Mouse (Mus musculus): ENCODE measurements around the gene Rpl12. TPM values are rescaled to one million over a fixed set of nuclear protein-coding genes. Genes with fewer than 3 reads are reported as not detected.

Rpl12 gene
- total RNA-seq, 1 experiment = 2,117 TPM

DNA sequence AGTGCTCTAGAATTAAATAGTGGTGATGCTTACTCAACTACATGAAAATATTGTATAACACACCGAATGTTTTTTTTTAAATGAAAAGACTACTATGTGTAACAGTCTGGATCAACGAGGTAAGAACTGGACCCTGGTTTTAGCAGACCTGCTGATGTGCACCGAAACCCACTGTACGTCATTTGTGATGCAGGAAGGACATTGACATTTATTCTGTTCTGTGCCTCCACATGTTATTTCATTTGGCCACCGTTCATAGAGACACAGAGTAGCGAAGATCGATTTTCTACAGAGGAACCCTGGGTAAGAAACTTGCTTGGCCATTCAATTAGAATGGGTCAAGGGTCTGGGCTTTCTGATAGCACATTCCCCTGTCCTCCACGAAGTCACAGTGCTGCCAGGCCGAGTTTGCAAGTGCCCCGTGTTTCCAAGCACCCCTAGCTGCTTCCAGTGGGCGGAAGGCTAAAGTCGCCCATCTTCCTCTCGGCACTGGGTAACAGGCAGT, 4.9 kb downstream of the Rpl12 start:
- Histone ChIP-seq H3K4me3 (ENCODE audit: insufficient read depth in 1 of 2, low read depth in 1 of 2, low read length in 2 of 2, poor library complexity in 1 of 2, severe bottlenecking in 1 of 2) (peak overlapping the region; percentile 73 to 75), H3K4me1 (ENCODE audit: control insufficient read depth in 2 of 2, insufficient read depth in 2 of 2, low read length in 2 of 2, poor library complexity in 1 of 2) (peaks cover 0 to 2% of the 10 kb centered on the region in 2 experiments; a peak in 2 of 4 replicates), H3K36me3 (ENCODE audit: control insufficient read depth, insufficient read depth, low read length, poor library complexity, severe bottlenecking) (peaks cover 32% of the 10 kb centered on the region), H3K9me3 (ENCODE audit: control insufficient read depth, insufficient read depth, low read depth, low read length) (no peaks in the 10 kb centered on the region), H3K27ac (ENCODE audit: insufficient read depth, low read depth, low read length, poor library complexity, severe bottlenecking) (peak overlapping the region; percentile 90), H3K9ac (ENCODE audit: insufficient read depth, low read depth, low read length, poor library complexity, severe bottlenecking) (peak overlapping the region; percentile 90)
- DNase-seq (ENCODE audit: low read depth, low spot score) = no peak
- TF ChIP-seq CHD2 (IDR thresholded peaks at IDR 0.05; ENCODE audit: low read depth, low read length) (no peak), ZNF384 (IDR thresholded peaks at IDR 0.05; ENCODE audit: low read depth, low read length) (no peak), MAFK (IDR thresholded peaks at IDR 0.05; ENCODE audit: insufficient read depth, low read depth, low read length) (no peak), HCFC1 (IDR thresholded peaks at IDR 0.05; ENCODE audit: borderline replicate concordance, insufficient read depth, low read length) (no peak), ZC3H11A (IDR thresholded peaks at IDR 0.05; ENCODE audit: borderline replicate concordance, low read depth, low read length) (no peak)
- in situ Hi-C loops (cut with MboI; ENCODE audit: low sequenced_read_pairs in 2 of 2, unreplicated experiment in 2 of 2) = no loop called here

DNA sequence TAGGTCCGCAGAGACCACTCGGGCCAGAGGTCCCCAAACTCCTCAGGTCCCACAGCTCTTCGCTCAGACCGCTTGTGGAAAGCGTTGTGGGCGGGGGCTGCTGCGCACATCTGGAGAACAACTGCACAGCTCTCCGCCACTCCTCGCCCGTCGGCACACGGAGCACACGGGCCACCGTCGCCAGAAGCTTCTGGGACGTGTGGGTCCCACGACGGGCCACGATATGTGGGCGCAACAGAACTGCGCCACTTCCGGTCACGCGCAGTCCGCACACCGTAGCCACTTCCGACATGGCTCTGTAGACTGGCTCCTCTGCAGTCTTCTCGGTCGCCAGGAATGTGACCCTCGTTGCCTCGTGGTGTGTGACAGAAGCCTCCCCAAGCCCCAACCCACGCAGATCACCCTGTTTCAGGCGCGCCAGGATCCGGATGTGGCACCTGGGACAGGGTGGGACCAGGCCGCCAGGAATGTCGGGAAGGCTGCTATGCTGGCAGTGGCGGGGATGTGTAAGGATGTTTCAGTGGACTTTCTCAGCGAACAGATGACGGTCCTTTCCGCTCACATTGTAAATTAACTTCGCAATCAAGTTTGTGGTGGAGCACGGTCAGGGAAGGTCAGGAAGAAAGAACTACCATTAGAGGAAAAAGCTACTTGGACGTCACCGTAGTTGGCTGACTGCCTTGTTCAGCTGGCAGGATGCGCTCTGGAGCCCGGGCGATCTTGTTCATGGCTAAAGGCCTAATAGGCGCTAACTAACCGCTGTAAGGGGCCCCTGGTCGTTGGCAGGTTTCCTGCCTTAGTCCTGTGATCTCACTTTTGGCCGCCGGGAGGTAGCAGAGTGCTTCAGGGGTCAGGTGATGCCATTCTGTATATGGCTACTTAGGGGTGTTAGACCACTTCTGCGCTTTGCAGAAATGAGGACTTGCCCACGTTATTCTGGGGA, 5.6 kb downstream of the Rpl12 start:
- TF ChIP-seq ZNF384 (IDR thresholded peaks at IDR 0.05; ENCODE audit: low read depth, low read length) = no peak
- no peak for TF ChIP-seq MAFK (IDR thresholded peaks at IDR 0.05; ENCODE audit: insufficient read depth, low read depth, low read length)
- peak; percentile 75; the same call in 1 of the 2 replicates for TF ChIP-seq HCFC1 (IDR thresholded peaks at IDR 0.05; ENCODE audit: borderline replicate concordance, insufficient read depth, low read length)
- no peak for TF ChIP-seq ZC3H11A (IDR thresholded peaks at IDR 0.05; ENCODE audit: borderline replicate concordance, low read depth, low read length)
- no peak for TF ChIP-seq CHD2 (IDR thresholded peaks at IDR 0.05; ENCODE audit: low read depth, low read length)
- no peak for DNase-seq (ENCODE audit: low read depth, low spot score)
- H3K4me3 ChIP-seq (ENCODE audit: insufficient read depth in 1 of 2, low read depth in 1 of 2, low read length in 2 of 2, poor library complexity in 1 of 2, severe bottlenecking in 1 of 2) = peak overlapping the region; percentile 73 to 75
- peaks cover 28% of the 10 kb centered on the region for H3K36me3 ChIP-seq (ENCODE audit: control insufficient read depth, insufficient read depth, low read length, poor library complexity, severe bottlenecking)
- H3K4me1 ChIP-seq (ENCODE audit: control insufficient read depth in 2 of 2, insufficient read depth in 2 of 2, low read length in 2 of 2, poor library complexity in 1 of 2) = peaks cover 0 to 2% of the 10 kb centered on the region in 2 experiments; a peak in 2 of 4 replicates
- in situ Hi-C loops (cut with MboI; ENCODE audit: low sequenced_read_pairs in 2 of 2, unreplicated experiment in 2 of 2) = no loop called here
- H3K27ac ChIP-seq (ENCODE audit: insufficient read depth, low read depth, low read length, poor library complexity, severe bottlenecking) = peak overlapping the region; percentile 90
- H3K9me3 ChIP-seq (ENCODE audit: control insufficient read depth, insufficient read depth, low read depth, low read length) = no peaks in the 10 kb centered on the region
- peak overlapping the region; percentile 90 for H3K9ac ChIP-seq (ENCODE audit: insufficient read depth, low read depth, low read length, poor library complexity, severe bottlenecking)

DNA sequence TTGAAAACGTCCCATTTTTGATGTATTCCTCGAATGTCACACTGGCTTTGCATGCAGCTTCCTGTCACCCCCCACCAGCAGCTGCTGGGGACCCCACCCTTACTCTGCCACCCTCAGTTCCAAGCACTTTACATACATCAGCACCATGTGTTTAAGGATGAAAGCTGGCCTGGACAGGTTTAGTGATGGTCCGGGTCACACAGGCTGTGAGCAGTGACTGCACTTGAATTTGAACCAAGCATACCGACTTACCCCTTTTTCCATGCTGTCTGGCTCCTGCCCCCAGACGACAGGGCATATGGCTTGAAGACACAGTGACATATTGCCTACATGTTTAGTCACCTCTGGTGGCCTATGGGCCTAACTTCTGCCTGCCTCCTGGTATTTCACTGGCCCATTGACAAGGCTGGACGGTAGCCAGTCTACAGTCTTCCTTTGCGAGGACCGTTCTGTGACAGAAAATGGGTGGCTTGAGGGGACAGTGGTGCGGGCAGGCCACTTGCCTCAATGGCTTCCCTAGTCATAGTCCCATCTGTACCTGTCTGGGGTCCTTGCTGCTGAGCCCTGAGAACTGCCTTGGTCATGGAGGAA, 6.8 kb downstream of the Rpl12 start:
- no peak overlapping the region for H3K4me3 ChIP-seq (ENCODE audit: insufficient read depth in 1 of 2, low read depth in 1 of 2, low read length in 2 of 2, poor library complexity in 1 of 2, severe bottlenecking in 1 of 2)
- H3K9ac ChIP-seq (ENCODE audit: insufficient read depth, low read depth, low read length, poor library complexity, severe bottlenecking) = no peak overlapping the region
- no peaks in the 10 kb centered on the region for H3K9me3 ChIP-seq (ENCODE audit: control insufficient read depth, insufficient read depth, low read depth, low read length)
- TF ChIP-seq HCFC1 (IDR thresholded peaks at IDR 0.05; ENCODE audit: borderline replicate concordance, insufficient read depth, low read length) = no peak
- in situ Hi-C loops (cut with MboI; ENCODE audit: low sequenced_read_pairs in 2 of 2, unreplicated experiment in 2 of 2) = no loop called here
- H3K36me3 ChIP-seq (ENCODE audit: control insufficient read depth, insufficient read depth, low read length, poor library complexity, severe bottlenecking) = peaks cover 21% of the 10 kb centered on the region
- no peak for DNase-seq (ENCODE audit: low read depth, low spot score)
- peaks cover 0 to 2% of the 10 kb centered on the region in 2 experiments; a peak in 2 of 4 replicates for H3K4me1 ChIP-seq (ENCODE audit: control insufficient read depth in 2 of 2, insufficient read depth in 2 of 2, low read length in 2 of 2, poor library complexity in 1 of 2)
- no peak overlapping the region for H3K27ac ChIP-seq (ENCODE audit: insufficient read depth, low read depth, low read length, poor library complexity, severe bottlenecking)

DNA sequence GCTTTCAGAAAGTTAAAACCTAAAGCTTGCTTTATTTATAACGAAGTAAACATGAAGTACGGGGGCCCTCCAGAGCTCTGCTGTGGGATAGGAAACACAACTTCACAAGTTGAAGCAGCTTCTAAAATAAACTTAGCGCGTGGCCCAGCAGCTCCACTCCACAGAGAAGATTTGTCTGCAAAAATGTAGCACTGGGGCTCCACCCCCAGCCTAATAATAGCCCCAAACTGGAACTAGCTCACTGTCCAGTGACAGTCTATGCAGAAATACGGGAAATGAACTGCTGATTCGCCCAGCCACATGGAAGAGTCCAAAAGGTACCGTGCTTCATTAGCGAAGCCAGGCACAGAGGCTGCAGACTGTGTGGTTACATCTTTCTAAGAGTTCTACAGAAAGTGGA, 8.0 kb downstream of the Rpl12 start:
- Histone ChIP-seq H3K4me3 (ENCODE audit: insufficient read depth in 1 of 2, low read depth in 1 of 2, low read length in 2 of 2, poor library complexity in 1 of 2, severe bottlenecking in 1 of 2) (no peak overlapping the region), H3K9ac (ENCODE audit: insufficient read depth, low read depth, low read length, poor library complexity, severe bottlenecking) (no peak overlapping the region), H3K9me3 (ENCODE audit: control insufficient read depth, insufficient read depth, low read depth, low read length) (no peaks in the 10 kb centered on the region), H3K4me1 (ENCODE audit: control insufficient read depth in 2 of 2, insufficient read depth in 2 of 2, low read length in 2 of 2, poor library complexity in 1 of 2) (peaks cover 0 to 2% of the 10 kb centered on the region in 2 experiments; a peak in 2 of 4 replicates), H3K27ac (ENCODE audit: insufficient read depth, low read depth, low read length, poor library complexity, severe bottlenecking) (no peak overlapping the region), H3K36me3 (ENCODE audit: control insufficient read depth, insufficient read depth, low read length, poor library complexity, severe bottlenecking) (peaks cover 19% of the 10 kb centered on the region)
- no peak for DNase-seq (ENCODE audit: low read depth, low spot score)
- TF ChIP-seq ZC3H11A (IDR thresholded peaks at IDR 0.05; ENCODE audit: borderline replicate concordance, low read depth, low read length) = no peak
- no peak for TF ChIP-seq MAFK (IDR thresholded peaks at IDR 0.05; ENCODE audit: insufficient read depth, low read depth, low read length)
- TF ChIP-seq ZNF384 (IDR thresholded peaks at IDR 0.05; ENCODE audit: low read depth, low read length) = no peak
- TF ChIP-seq CHD2 (IDR thresholded peaks at IDR 0.05; ENCODE audit: low read depth, low read length) = no peak
- TF ChIP-seq HCFC1 (IDR thresholded peaks at IDR 0.05; ENCODE audit: borderline replicate concordance, insufficient read depth, low read length) = no peak
- in situ Hi-C loops (cut with MboI; ENCODE audit: low sequenced_read_pairs in 2 of 2, unreplicated experiment in 2 of 2) = no loop called here
